Mouse (Mus musculus): ENCODE measurements around the gene Rtkn. TPM values are rescaled to one million over a fixed set of nuclear protein-coding genes. Genes with fewer than 3 reads are reported as not detected.
"Not testable (repeated sequence)": the region's sequence is repeated elsewhere in the genome, so short reads cannot be mapped to it uniquely, and the experiment has no call there.

Gene Rtkn
- total RNA-seq, 1 experiment = 20.0 TPM

- Histone ChIP-seq H3K4me1 (ENCODE audit: control insufficient read depth in 2 of 2, insufficient read depth in 2 of 2, low read length in 2 of 2, poor library complexity in 1 of 2) (peaks cover 0 to 2% of the 10 kb centered on the region in 2 experiments; a peak in 2 of 4 replicates), H3K36me3 (ENCODE audit: control insufficient read depth, insufficient read depth, low read length, poor library complexity, severe bottlenecking) (no peaks in the 10 kb centered on the region; the same call in 1 of the 2 replicates), H3K27ac (ENCODE audit: insufficient read depth, low read depth, low read length, poor library complexity, severe bottlenecking) (no peak overlapping the region), H3K9ac (ENCODE audit: insufficient read depth, low read depth, low read length, poor library complexity, severe bottlenecking) (peak overlapping the region; percentile 41; the same call in 1 of the 2 replicates), H3K4me3 (ENCODE audit: insufficient read depth in 1 of 2, low read depth in 1 of 2, low read length in 2 of 2, poor library complexity in 1 of 2, severe bottlenecking in 1 of 2) (peak overlapping the region; percentile 42 to 54; a peak in 3 of 4 replicates), H3K9me3 (ENCODE audit: control insufficient read depth, insufficient read depth, low read depth, low read length) (no peaks in the 10 kb centered on the region)
- TF ChIP-seq ZNF384 (IDR thresholded peaks at IDR 0.05; ENCODE audit: low read depth, low read length) (no peak), HCFC1 (IDR thresholded peaks at IDR 0.05; ENCODE audit: borderline replicate concordance, insufficient read depth, low read length) (no peak), CHD2 (IDR thresholded peaks at IDR 0.05; ENCODE audit: low read depth, low read length) (no peak), ZC3H11A (IDR thresholded peaks at IDR 0.05; ENCODE audit: borderline replicate concordance, low read depth, low read length) (no peak), MAFK (IDR thresholded peaks at IDR 0.05; ENCODE audit: insufficient read depth, low read depth, low read length) (no peak)
- in situ Hi-C loops (cut with MboI; ENCODE audit: low sequenced_read_pairs in 2 of 2, unreplicated experiment in 2 of 2) = no loop called here
- DNase-seq (ENCODE audit: low read depth, low spot score) = no peak
Observed at GRCm38 (mm10) chr6:83155552-83156238, 20.4 kb downstream of the Rtkn start.

DNA sequence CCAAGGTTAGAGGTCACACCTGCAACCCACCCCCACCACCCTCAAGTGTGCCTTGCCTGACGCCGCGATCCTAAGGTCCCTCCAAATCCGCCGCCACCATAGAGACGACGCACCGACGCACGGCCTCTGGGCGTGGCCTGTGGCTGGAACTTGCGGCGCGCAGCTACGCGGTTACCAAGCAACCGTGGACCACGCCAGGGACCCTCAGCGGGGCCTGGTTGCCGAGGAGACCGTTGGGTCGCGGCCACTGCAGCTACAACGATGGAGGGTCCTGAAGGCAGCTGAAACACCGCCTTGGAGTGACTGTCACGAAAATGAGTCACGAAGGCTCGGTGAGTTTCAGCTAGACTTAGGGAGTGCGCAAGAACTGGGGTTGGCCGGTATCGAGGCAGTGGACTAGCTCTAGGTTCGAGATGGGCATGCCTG lies 21.0 kb downstream of the Rtkn start, which contains the start of the genes Wdr54 and 1700003E16Rik:
Gene Wdr54 (minus strand): TSS at position 139 of the 426 bp plus-strand sequence.
Gene 1700003E16Rik (plus strand): TSS at position 146 of the 426 bp plus-strand sequence.
- Histone ChIP-seq H3K4me1 (ENCODE audit: control insufficient read depth in 2 of 2, insufficient read depth in 2 of 2, low read length in 2 of 2, poor library complexity in 1 of 2) (peaks cover 0 to 2% of the 10 kb centered on the region in 2 experiments; a peak in 2 of 4 replicates), H3K9me3 (ENCODE audit: control insufficient read depth, insufficient read depth, low read depth, low read length) (no peaks in the 10 kb centered on the region), H3K27ac (ENCODE audit: insufficient read depth, low read depth, low read length, poor library complexity, severe bottlenecking) (no peak within 1 kb of the TSS), H3K9ac (ENCODE audit: insufficient read depth, low read depth, low read length, poor library complexity, severe bottlenecking) (peak within 1 kb of the TSS; percentile 41; the same call in 1 of the 2 replicates), H3K4me3 (ENCODE audit: insufficient read depth in 1 of 2, low read depth in 1 of 2, low read length in 2 of 2, poor library complexity in 1 of 2, severe bottlenecking in 1 of 2) (peak within 1 kb of the TSS; percentile 42 to 54; a peak in 3 of 4 replicates), H3K36me3 (ENCODE audit: control insufficient read depth, insufficient read depth, low read length, poor library complexity, severe bottlenecking) (no peaks in the 10 kb centered on the region; the same call in 1 of the 2 replicates)
- DNase-seq (ENCODE audit: low read depth, low spot score) = no peak
- in situ Hi-C loops (cut with MboI; ENCODE audit: low sequenced_read_pairs in 2 of 2, unreplicated experiment in 2 of 2) = no loop called here
- no peak for TF ChIP-seq ZNF384 (IDR thresholded peaks at IDR 0.05; ENCODE audit: low read depth, low read length)
- no peak for TF ChIP-seq MAFK (IDR thresholded peaks at IDR 0.05; ENCODE audit: insufficient read depth, low read depth, low read length)
- no peak for TF ChIP-seq CHD2 (IDR thresholded peaks at IDR 0.05; ENCODE audit: low read depth, low read length)
- no peak for TF ChIP-seq ZC3H11A (IDR thresholded peaks at IDR 0.05; ENCODE audit: borderline replicate concordance, low read depth, low read length)
- no peak for TF ChIP-seq HCFC1 (IDR thresholded peaks at IDR 0.05; ENCODE audit: borderline replicate concordance, insufficient read depth, low read length)

- DNase-seq (ENCODE audit: low read depth, low spot score) = not testable (repeated sequence)
Observed at GRCm38 (mm10) chr6:83159456-83159855, 24.2 kb downstream of the Rtkn start.

GRCm38 (mm10) chr6:83161442-83161841 lies 26.2 kb downstream of the Rtkn start:
- in situ Hi-C loops (cut with MboI; ENCODE audit: low sequenced_read_pairs in 2 of 2, unreplicated experiment in 2 of 2) = loop anchor here in 1 of 2 experiments (5.0 kb wide), 1 partner anchor 116 kb away; no protein-coding TSS in a partner anchor
- TF ChIP-seq MAFK (IDR thresholded peaks at IDR 0.05; ENCODE audit: insufficient read depth, low read depth, low read length) = no peak
- no peak for TF ChIP-seq CHD2 (IDR thresholded peaks at IDR 0.05; ENCODE audit: low read depth, low read length)
- TF ChIP-seq ZNF384 (IDR thresholded peaks at IDR 0.05; ENCODE audit: low read depth, low read length) = no peak
- no peak for TF ChIP-seq HCFC1 (IDR thresholded peaks at IDR 0.05; ENCODE audit: borderline replicate concordance, insufficient read depth, low read length)
- TF ChIP-seq ZC3H11A (IDR thresholded peaks at IDR 0.05; ENCODE audit: borderline replicate concordance, low read depth, low read length) = no peak
- H3K36me3 ChIP-seq (ENCODE audit: control insufficient read depth, insufficient read depth, low read length, poor library complexity, severe bottlenecking) = no peaks in the 10 kb centered on the region
- no peaks in the 10 kb centered on the region for H3K9me3 ChIP-seq (ENCODE audit: control insufficient read depth, insufficient read depth, low read depth, low read length)
- no peak for DNase-seq (ENCODE audit: low read depth, low spot score)
- H3K27ac ChIP-seq (ENCODE audit: insufficient read depth, low read depth, low read length, poor library complexity, severe bottlenecking) = no peak overlapping the region
- no peaks in the 10 kb centered on the region for H3K4me1 ChIP-seq (ENCODE audit: control insufficient read depth in 2 of 2, insufficient read depth in 2 of 2, low read length in 2 of 2, poor library complexity in 1 of 2)
- H3K4me3 ChIP-seq (ENCODE audit: insufficient read depth in 1 of 2, low read depth in 1 of 2, low read length in 2 of 2, poor library complexity in 1 of 2, severe bottlenecking in 1 of 2) = peak overlapping the region; percentile 58 to 67
- peak overlapping the region; percentile 54; the same call in 1 of the 2 replicates for H3K9ac ChIP-seq (ENCODE audit: insufficient read depth, low read depth, low read length, poor library complexity, severe bottlenecking)

More at GRCm38 (mm10) chr6:83159456-83159855, 24.2 kb downstream of the Rtkn start:
- H3K36me3 ChIP-seq (ENCODE audit: control insufficient read depth, insufficient read depth, low read length, poor library complexity, severe bottlenecking); H3K4me3 ChIP-seq (ENCODE audit: insufficient read depth in 1 of 2, low read depth in 1 of 2, low read length in 2 of 2, poor library complexity in 1 of 2, severe bottlenecking in 1 of 2); H3K9me3 ChIP-seq (ENCODE audit: control insufficient read depth, insufficient read depth, low read depth, low read length); H3K9ac ChIP-seq (ENCODE audit: insufficient read depth, low read depth, low read length, poor library complexity, severe bottlenecking); H3K4me1 ChIP-seq (ENCODE audit: control insufficient read depth in 2 of 2, insufficient read depth in 2 of 2, low read length in 2 of 2, poor library complexity in 1 of 2); H3K27ac ChIP-seq (ENCODE audit: insufficient read depth, low read depth, low read length, poor library complexity, severe bottlenecking); in situ Hi-C loops (cut with MboI; ENCODE audit: low sequenced_read_pairs in 2 of 2, unreplicated experiment in 2 of 2): not testable (repeated sequence)

All from ES-E14 (cell line).